Mouse (Mus musculus) brain, embryonic 14.5 days (tissue): ENCODE measurements around the gene Thsd7a. TPM values are rescaled to one million over a fixed set of nuclear protein-coding genes. Genes with fewer than 3 reads are reported as not detected.

Experiments used
- DNase-seq: peaks from one replicate; pipeline ENCODE4 v3.0.0-alpha.2; 2011; ENCODE audit warnings: low read depth
- CTCF ChIP-seq: fragments of 200-500 bp; IDR thresholded peaks from 2 replicates; pipeline ENCODE4 v1.5.1; 2012; ENCODE audit warnings: inconsistent platforms, mild to moderate bottlenecking, moderate library complexity, borderline replicate concordance; ENCODE audit not compliant: insufficient read depth, insufficient read length; ENCODE audit errors: extremely low read depth
- POLR2A ChIP-seq: fragments of 200-500 bp; IDR thresholded peaks from 2 replicates; pipeline ENCODE4 v1.6.1; 2012; ENCODE audit warnings: mild to moderate bottlenecking, inconsistent platforms, borderline replicate concordance; ENCODE audit not compliant: poor library complexity, insufficient read depth, insufficient read length, severe bottlenecking; ENCODE audit errors: extremely low read depth
- polyA plus RNA-seq: library from polyadenylated mRNA; depleted of rRNA; stranded (reverse); fragments of >200 nt; gene quantifications from 2 replicates; pipeline ENCODE4 v1.2.3, GENCODE M21; 2012

Thsd7a gene
- polyA plus RNA-seq, 1 experiment: 25.8 TPM

- TF ChIP-seq POLR2A (no peak), CTCF (no peak)
- DNase-seq: peak; percentile 51
These were observed 267.6 kb downstream of the Thsd7a start for GRCm38 (mm10) chr6:12481527-12482163.

DNA sequence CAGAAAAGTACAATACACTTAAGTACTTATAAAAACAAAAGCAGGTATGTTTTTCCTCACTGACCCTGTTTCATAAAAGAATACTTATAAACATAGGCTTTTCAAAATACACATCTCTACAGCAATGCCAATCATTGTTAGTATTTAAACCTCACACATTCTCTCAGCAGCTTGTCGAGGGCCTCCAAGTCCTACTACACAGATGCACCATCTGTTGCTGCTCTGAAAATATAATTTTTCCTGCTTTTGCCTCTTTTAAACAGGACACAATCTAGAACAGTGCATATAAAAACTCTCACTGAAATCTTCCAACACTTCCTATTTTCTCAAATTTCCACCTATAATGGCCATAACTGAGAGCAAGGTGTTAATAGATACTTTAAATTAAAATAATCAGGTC is 270.9 kb downstream of the Thsd7a start:
- no peak for DNase-seq

DNA sequence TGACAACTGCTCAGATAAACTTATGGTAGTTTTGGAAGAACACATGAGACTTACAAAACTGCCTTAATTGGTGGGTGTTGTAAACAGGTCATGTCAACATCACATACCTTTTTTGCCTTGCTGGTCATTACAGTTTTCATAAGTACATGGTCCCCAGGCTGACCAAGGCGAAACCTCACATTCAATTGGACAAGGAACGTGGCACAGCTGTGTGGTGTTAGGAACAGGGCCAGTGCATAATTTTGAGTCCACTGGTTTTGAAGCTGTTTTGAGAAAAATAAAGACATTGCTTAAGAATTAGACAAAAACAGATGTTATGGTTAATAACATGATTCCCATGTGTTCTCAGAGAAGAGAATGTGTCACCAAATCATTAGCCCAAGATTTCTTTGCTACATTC is 278.3 kb downstream of the Thsd7a start:
- DNase-seq: no peak
- TF ChIP-seq CTCF (no peak), POLR2A (no peak)

More for the DNA sequence above, 270.9 kb downstream of the Thsd7a start:
- TF ChIP-seq CTCF (no peak), POLR2A (no peak)

- no peak for TF ChIP-seq CTCF
- no peak for TF ChIP-seq POLR2A
- DNase-seq: peak; percentile 27
These were observed 281.7 kb downstream of the Thsd7a start for GRCm38 (mm10) chr6:12467339-12468124.

DNA sequence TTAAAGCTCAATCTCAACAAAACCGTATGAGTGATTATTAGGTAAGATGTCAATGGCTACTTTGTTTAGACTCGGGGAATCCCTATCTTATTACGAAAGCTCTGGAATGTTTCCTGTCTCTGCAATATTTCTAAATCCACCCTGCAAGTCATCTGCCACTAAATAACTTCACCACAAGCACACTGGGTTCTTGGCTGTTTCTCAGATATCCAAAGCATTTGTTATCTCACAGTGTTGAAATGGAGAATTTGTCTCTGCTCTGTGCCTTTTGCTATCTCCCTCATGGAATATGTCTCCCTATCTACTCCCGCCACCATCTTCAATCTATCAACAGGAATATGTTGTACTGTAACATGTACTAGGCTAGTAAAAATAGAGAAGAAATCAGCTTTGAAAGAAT is 290.4 kb downstream of the Thsd7a start:
- TF ChIP-seq CTCF (no peak), POLR2A (no peak)
- DNase-seq: no peak

DNA sequence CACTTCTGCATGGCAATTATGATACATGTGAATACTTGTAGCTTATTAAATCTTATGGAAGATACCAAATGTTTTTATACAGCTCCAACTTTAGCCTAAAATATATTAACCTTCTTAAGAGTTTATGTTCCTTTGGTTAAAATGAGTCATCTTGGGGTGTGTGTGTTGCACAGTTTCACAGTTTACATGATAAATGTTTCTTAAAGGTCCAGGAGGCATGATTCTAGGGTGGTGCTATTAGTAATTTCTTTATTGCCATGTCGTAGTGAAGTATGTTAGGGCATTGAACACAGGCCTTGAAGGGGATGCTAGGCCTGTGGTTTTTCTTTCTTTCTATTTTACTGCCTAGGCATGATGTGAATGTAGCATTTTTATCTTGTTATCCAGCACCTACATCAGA is 291.8 kb downstream of the Thsd7a start:
- DNase-seq: no peak
- no peak for TF ChIP-seq POLR2A
- no peak for TF ChIP-seq CTCF

DNA sequence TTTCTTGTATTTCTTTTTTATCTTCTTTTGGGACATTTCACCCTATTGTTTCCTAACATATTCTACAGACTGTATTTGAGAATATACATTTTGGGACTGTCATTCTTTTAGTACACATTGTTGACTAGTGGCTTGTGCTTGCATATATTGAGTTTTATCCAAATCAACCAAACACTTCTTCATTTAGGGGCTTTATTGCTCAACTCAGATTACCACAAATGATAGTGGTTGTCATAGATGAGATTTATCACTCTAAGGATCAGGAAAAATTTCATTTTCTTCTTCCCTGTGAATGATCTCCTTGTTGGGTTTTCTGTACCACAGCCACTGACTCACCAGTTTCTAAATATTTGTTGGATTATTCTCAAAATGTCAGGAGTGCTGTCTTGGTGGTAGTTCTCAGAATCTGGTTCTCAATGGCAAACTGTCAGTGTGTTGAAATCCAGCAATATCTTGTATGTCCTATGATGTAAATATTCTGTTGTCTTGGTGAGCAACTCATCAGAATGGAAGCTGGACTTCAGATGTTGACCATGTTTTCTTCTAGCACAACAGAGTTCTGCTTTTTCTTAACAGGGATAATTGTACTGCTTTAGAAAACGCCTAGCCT is 294.2 kb downstream of the Thsd7a start:
- no peak for TF ChIP-seq POLR2A
- no peak for TF ChIP-seq CTCF
- DNase-seq: no peak

- TF ChIP-seq POLR2A: no peak
- TF ChIP-seq CTCF: no peak
- DNase-seq: no peak
These were observed 295.1 kb downstream of the Thsd7a start for GRCm38 (mm10) chr6:12454132-12454531.

- TF ChIP-seq CTCF (no peak), POLR2A (no peak)
- DNase-seq: no peak
These were observed 300.4 kb downstream of the Thsd7a start for GRCm38 (mm10) chr6:12448851-12449250.

- no peak for TF ChIP-seq POLR2A
- no peak for TF ChIP-seq CTCF
- DNase-seq: no peak
These were observed 303.7 kb downstream of the Thsd7a start for GRCm38 (mm10) chr6:12445486-12445885.

- TF ChIP-seq CTCF (no peak), POLR2A (no peak)
- DNase-seq: no peak
These were observed 309.6 kb downstream of the Thsd7a start for GRCm38 (mm10) chr6:12439561-12439960.
